Mouse (Mus musculus) kidney, embryonic 14.5 days (tissue): Measurements from ENCODE around the gene Slmap. TPM values are rescaled to one million over a fixed set of nuclear protein-coding genes. Genes with fewer than 3 reads are reported as not detected.
"Not testable (repeated sequence)": the region's sequence is repeated elsewhere in the genome, so short reads cannot be mapped to it uniquely, and the experiment has no call there.

Source experiments
- ATAC-seq: fragments of 200-750 bp; cut with Nextera tagmentation; 2 replicates; pipeline ENCODE4 v1.8.0; 2017; ENCODE audit warnings: moderate number of reproducible peaks, mild to moderate bottlenecking, moderate TSS enrichment, moderate library complexity; ENCODE audit not compliant: low FRiP score, low TSS enrichment
- H3K27ac ChIP-seq: fragments of 300-500 bp; sonication (generic); 2 replicates; pipeline ENCODE4 v1.5.1; 2014; ENCODE audit warnings: low read depth, mild to moderate bottlenecking, low read length, moderate library complexity, mixed read lengths
- H3K27me3 ChIP-seq: fragments of 300-500 bp; sonication (generic); 2 replicates; pipeline ENCODE4 v1.6.1; 2014; ENCODE audit warnings: mild to moderate bottlenecking, low read length; ENCODE audit not compliant: control insufficient read depth, insufficient read depth
- H3K36me3 ChIP-seq: fragments of 300-500 bp; sonication (generic); 2 replicates; pipeline ENCODE4 v1.6.1; 2014; ENCODE audit warnings: low read length, mixed read lengths; ENCODE audit not compliant: control insufficient read depth, insufficient read depth
- H3K4me1 ChIP-seq: fragments of 300-500 bp; sonication (generic); 2 replicates; pipeline ENCODE4 v1.6.1; 2014; ENCODE audit warnings: low read length, mixed read lengths; ENCODE audit not compliant: control insufficient read depth, insufficient read depth
- H3K4me2 ChIP-seq: fragments of 300-500 bp; sonication (generic); replicated peaks from 2 replicates; pipeline ENCODE4 v1.6.1; 2014; ENCODE audit warnings: low read depth, mild to moderate bottlenecking, low read length
- H3K4me3 ChIP-seq: fragments of 300-500 bp; sonication (generic); 2 replicates; pipeline ENCODE4 v1.5.1; 2014; ENCODE audit warnings: mild to moderate bottlenecking, low read length
- H3K9ac ChIP-seq: fragments of 300-500 bp; sonication (generic); 2 replicates; pipeline ENCODE4 v1.6.1; 2014; ENCODE audit warnings: low read depth, mild to moderate bottlenecking, low read length, moderate library complexity
- H3K9me3 ChIP-seq: fragments of 300-500 bp; sonication (generic); 2 replicates; pipeline ENCODE4 v1.6.1; 2016; ENCODE audit warnings: low read length; ENCODE audit not compliant: control insufficient read depth
- WGBS: fragments of 180-500 bp; shearing (Covaris S2); extraction: QIAGEN DNeasy Blood & Tissue Kit; methylation state at CpG from one replicate; pipeline ENCODE4 v1.1.7; 2014; 5-methylcytosine and 5-hydroxymethylcytosine counted together
- polyA plus RNA-seq: library from polyadenylated mRNA; unstranded; fragments of >200 nt; fragmentation: Nextera tagmentation; extraction: Ambion mirVana; gene quantifications from 2 replicates; pipeline ENCODE4 v1.2.1, GENCODE M21; 2014

Gene Slmap
- polyA plus RNA-seq, 1 experiment from 2014 or later: 26.8 TPM

DNA sequence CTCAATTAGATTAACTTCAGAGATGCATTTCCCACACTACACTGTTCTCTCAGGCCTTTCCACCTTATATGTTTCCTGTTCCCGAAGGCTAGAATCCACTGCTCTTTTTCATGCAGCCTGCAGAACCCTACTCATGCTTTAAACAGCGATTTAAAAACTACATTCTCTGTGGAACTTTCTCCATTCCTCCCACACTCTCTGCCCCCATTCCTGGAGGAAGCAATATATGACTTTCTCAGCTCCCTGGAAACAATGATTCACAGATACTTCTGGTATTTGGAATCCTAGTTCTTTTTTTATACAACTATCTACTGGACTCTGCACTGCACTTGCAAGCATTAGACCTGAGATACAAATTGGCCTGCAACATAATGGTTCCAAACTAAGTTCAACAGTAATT, 11.6 kb downstream of the Slmap start:
- ATAC-seq: no peak
- H3K36me3 ChIP-seq: peaks cover 3% of the 10 kb centered on the region; the same call in 1 of the 2 replicates
- H3K4me1 ChIP-seq: 0 out of 2 replicates have a peak, but pooled peaks cover 6% of the 10 kb centered on the region
- H3K9me3 ChIP-seq: no peaks in the 10 kb centered on the region
- no peak overlapping the region for H3K4me3 ChIP-seq
- no peak overlapping the region for H3K9ac ChIP-seq
- H3K4me2 ChIP-seq: no peak overlapping the region
- H3K27me3 ChIP-seq: no peaks in the 10 kb centered on the region
- WGBS: 87% methylated on average over 2 of the region's 2 CpGs
- H3K27ac ChIP-seq: 0 out of 2 replicates have a peak overlapping the region, but pooled peaks have one; percentile 19

DNA sequence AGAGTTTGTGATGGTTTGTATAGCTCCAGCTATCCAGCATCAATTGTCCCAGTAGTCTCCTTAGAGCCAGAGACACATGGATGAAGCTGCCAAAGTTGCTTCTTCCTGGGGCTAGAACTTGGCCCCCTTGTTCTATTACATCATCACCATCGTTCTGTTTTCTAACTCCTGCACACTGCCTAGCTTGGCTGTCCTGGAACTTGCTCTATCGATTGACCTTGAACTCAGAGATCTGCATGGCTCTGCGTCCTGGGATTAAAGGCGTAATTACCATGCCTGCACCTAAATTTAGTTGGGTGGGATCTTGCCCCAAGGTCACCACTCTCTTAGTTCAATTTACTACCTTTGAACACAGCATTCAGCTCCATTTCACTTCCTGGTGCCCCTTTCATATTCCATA, 14.9 kb downstream of the Slmap start:
- no peak for ATAC-seq
- no peak overlapping the region for H3K4me2 ChIP-seq
- 0 out of 2 replicates have a peak, but pooled peaks cover 6% of the 10 kb centered on the region for H3K4me1 ChIP-seq
- 95% methylated on average over 4 of the region's 4 CpGs for WGBS
- H3K9me3 ChIP-seq: no peaks in the 10 kb centered on the region
- H3K36me3 ChIP-seq: peaks cover 3% of the 10 kb centered on the region; the same call in 1 of the 2 replicates
- no peak overlapping the region for H3K27ac ChIP-seq
- no peak overlapping the region for H3K4me3 ChIP-seq
- no peaks in the 10 kb centered on the region for H3K27me3 ChIP-seq
- H3K9ac ChIP-seq: no peak overlapping the region

- H3K9me3 ChIP-seq: no peaks in the 10 kb centered on the region
- 87% methylated on average over 4 of the region's 4 CpGs for WGBS
- no peak overlapping the region for H3K4me3 ChIP-seq
- no peaks in the 10 kb centered on the region for H3K36me3 ChIP-seq
- ATAC-seq: no peak
- no peak overlapping the region for H3K27ac ChIP-seq
- H3K27me3 ChIP-seq: no peaks in the 10 kb centered on the region
- no peak overlapping the region for H3K9ac ChIP-seq
- no peak overlapping the region for H3K4me2 ChIP-seq
- H3K4me1 ChIP-seq: 0 out of 2 replicates have a peak, but pooled peaks cover 2% of the 10 kb centered on the region
Observed at GRCm38 (mm10) chr14:26517843-26518242, 16.9 kb downstream of the Slmap start.

GRCm38 (mm10) chr14:26516232-26516631, 18.5 kb downstream of the Slmap start:
- 72% methylated on average over 2 of the region's 2 CpGs for WGBS
- not testable (repeated sequence) for H3K27ac ChIP-seq, H3K4me1 ChIP-seq, H3K4me3 ChIP-seq, H3K36me3 ChIP-seq, H3K27me3 ChIP-seq, H3K9me3 ChIP-seq, ATAC-seq, H3K4me2 ChIP-seq, H3K9ac ChIP-seq

DNA sequence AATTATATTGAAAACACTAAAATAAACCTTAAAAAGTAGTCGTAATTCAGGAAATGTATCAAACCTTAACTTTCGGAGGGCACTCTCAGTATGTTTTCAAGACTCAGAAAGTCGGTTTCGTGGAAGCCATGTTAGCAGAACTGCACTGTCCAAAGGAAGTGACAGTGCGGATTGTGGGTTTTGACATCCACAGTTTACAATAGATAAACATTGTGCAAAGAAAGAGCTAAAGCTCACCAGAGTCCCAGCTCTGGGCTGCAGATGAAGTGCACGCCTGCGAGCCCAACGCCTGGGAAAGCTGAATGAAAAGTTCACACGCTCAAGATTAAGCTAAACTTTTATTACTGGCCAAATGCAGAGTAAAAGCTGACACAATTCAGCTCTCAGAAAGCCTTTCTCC, 18.9 kb downstream of the Slmap start:
- Histone ChIP-seq H3K27ac (no peak overlapping the region), H3K36me3 (no peaks in the 10 kb centered on the region), H3K27me3 (no peaks in the 10 kb centered on the region), H3K9ac (no peak overlapping the region), H3K9me3 (no peaks in the 10 kb centered on the region), H3K4me1 (no peaks in the 10 kb centered on the region), H3K4me2 (no peak overlapping the region), H3K4me3 (no peak overlapping the region)
- no peak for ATAC-seq
- WGBS: 75% methylated on average over 9 of the region's 9 CpGs

DNA sequence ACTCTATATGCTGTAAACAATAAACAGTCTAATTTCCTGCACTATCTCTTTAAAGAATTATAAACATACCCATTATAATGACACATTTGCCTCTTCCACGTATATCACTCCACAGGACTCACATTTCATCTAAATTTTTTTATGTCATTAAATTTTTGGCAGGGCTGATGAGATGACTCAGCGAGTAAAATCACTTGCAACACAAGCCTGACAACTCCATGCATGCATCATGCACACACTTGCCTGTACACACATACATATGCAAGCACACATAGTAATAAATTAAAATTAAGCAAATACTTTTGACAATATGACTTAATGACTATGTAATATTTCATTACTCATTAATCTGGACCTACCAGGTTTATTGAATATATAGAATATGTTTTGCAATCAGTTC, 24.2 kb downstream of the Slmap start:
- H3K9ac ChIP-seq: no peak overlapping the region
- no peak overlapping the region for H3K27ac ChIP-seq
- WGBS: 98% methylated on average over 2 of the region's 2 CpGs
- no peak for ATAC-seq
- no peaks in the 10 kb centered on the region for H3K27me3 ChIP-seq
- no peak overlapping the region for H3K4me3 ChIP-seq
- no peaks in the 10 kb centered on the region for H3K36me3 ChIP-seq
- H3K4me2 ChIP-seq: no peak overlapping the region
- no peaks in the 10 kb centered on the region for H3K9me3 ChIP-seq
- H3K4me1 ChIP-seq: no peaks in the 10 kb centered on the region; the same call in 1 of the 2 replicates

DNA sequence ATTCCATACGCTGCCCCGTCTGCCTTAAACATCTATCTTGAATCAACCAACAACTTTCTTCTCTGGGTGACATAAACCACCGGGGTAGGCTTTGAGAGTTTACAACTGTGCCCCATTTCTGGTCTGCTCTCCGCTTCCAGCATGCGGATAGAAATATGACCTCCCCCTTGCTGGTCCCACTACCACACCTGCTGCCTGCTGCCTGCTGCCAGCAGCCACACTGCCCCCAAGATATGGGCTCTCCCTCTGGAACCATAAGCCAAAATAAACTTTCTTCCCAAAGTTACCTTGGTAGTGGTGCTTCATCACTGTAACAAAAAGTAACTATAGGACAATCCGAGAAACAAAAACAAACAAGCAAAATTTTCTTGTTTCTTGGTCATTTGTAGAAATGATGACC, 26.6 kb downstream of the Slmap start:
- Histone ChIP-seq H3K36me3 (no peaks in the 10 kb centered on the region; the same call in 1 of the 2 replicates), H3K4me3 (no peak overlapping the region), H3K27me3 (no peaks in the 10 kb centered on the region), H3K9me3 (no peaks in the 10 kb centered on the region), H3K27ac (no peak overlapping the region), H3K4me1 (peaks cover 3% of the 10 kb centered on the region; the same call in 1 of the 2 replicates), H3K4me2 (no peak overlapping the region), H3K9ac (no peak overlapping the region)
- WGBS: 75% methylated on average over 6 of the region's 6 CpGs
- no peak for ATAC-seq

- H3K4me1 ChIP-seq: peaks cover 3% of the 10 kb centered on the region; the same call in 1 of the 2 replicates
- no peak overlapping the region for H3K27ac ChIP-seq
- no peak for ATAC-seq
- H3K4me2 ChIP-seq: no peak overlapping the region
- no peaks in the 10 kb centered on the region; the same call in 1 of the 2 replicates for H3K36me3 ChIP-seq
- WGBS: 78% methylated on average over 4 of the region's 4 CpGs
- H3K27me3 ChIP-seq: no peaks in the 10 kb centered on the region
- H3K9ac ChIP-seq: no peak overlapping the region
- no peak overlapping the region for H3K4me3 ChIP-seq
- no peaks in the 10 kb centered on the region for H3K9me3 ChIP-seq
Observed at GRCm38 (mm10) chr14:26507361-26507760, 27.4 kb downstream of the Slmap start.

- no peaks in the 10 kb centered on the region for H3K9me3 ChIP-seq
- no peaks in the 10 kb centered on the region; the same call in 1 of the 2 replicates for H3K36me3 ChIP-seq
- no peak overlapping the region for H3K4me2 ChIP-seq
- no peak for ATAC-seq
- 95% methylated on average over 4 of the region's 4 CpGs for WGBS
- H3K4me3 ChIP-seq: no peak overlapping the region
- no peaks in the 10 kb centered on the region for H3K27me3 ChIP-seq
- peaks cover 3% of the 10 kb centered on the region; the same call in 1 of the 2 replicates for H3K4me1 ChIP-seq
- no peak overlapping the region for H3K9ac ChIP-seq
- no peak overlapping the region for H3K27ac ChIP-seq
Observed at GRCm38 (mm10) chr14:26504541-26504940, 30.2 kb downstream of the Slmap start.
